Mouse (Mus musculus): Measurements from ENCODE around the gene Sim2. TPM values are rescaled to one million over a fixed set of nuclear protein-coding genes. Genes with fewer than 3 reads are reported as not detected.
A peak's percentile ranks its signal among the peaks of the same experiment; 100 is the strongest.

Sim2 gene
- polyA plus RNA-seq, 1 experiment from 2014 or later, result 1.1 TPM

DNA sequence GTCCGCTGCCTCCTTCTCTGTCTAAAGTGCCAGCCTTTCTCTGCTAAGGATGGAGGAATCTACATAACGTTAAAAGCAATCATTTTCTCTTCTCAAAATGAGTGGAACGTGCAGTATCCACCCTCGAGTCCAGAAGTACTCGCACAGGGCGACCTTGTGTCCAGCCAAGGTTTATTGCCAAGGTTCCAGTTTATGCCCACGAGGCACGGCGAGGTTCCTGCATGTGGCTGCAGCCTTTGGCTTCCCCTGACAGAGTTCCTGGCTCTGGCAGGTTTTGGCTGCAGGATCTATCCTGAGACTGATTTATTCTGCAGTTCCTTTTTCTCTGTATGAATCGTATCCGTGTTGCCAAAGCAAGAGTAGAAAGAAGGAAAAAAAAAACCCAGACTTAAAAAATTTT lies 78.3 kb downstream of the Sim2 start:
- no peak overlapping the region for H3K4me2 ChIP-seq
- no peaks in the 10 kb centered on the region for H3K36me3 ChIP-seq (replicated peaks)
- peaks cover 24% of the 10 kb centered on the region for H3K4me1 ChIP-seq
- H3K9ac ChIP-seq, result no peak overlapping the region
- 91% methylated on average over 11 of the region's 11 CpGs for WGBS
- peaks cover 56% of the 10 kb centered on the region for H3K27me3 ChIP-seq
- H3K27ac ChIP-seq, result no peak overlapping the region
- H3K4me3 ChIP-seq (replicated peaks), result no peak overlapping the region
- H3K9me3 ChIP-seq, result no peaks in the 10 kb centered on the region
- no peak for ATAC-seq (ENCODE audit: low FRiP score)

DNA sequence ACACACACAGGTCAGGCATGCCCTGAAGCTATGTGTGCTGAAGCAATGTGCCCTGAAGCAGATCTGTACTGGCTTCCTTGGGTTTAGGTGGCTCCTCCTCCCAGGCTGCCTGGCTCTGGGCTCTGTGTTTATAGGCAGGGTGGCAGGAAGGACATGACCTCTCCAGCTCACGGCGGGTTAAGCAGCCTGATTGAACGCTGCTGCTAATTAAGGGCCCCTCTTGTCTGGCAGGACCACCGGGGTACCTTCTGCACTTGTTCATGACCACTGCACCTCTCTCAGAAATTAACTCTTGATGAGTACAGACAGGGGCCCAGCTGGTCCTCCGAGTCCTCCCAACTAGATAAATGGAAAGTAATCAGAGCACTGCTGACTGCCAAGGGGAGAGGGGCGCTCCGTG lies 79.5 kb downstream of the Sim2 start:
- no peaks in the 10 kb centered on the region for H3K9me3 ChIP-seq
- H3K4me3 ChIP-seq (replicated peaks), result no peak overlapping the region
- peaks cover 24% of the 10 kb centered on the region for H3K4me1 ChIP-seq
- no peak overlapping the region for H3K9ac ChIP-seq
- no peak overlapping the region for H3K4me2 ChIP-seq
- 17% methylated on average over 7 of the region's 7 CpGs for WGBS
- peaks cover 67% of the 10 kb centered on the region for H3K27me3 ChIP-seq
- no peak overlapping the region for H3K27ac ChIP-seq
- ATAC-seq (ENCODE audit: low FRiP score), result peak; percentile 78
- H3K36me3 ChIP-seq (replicated peaks), result no peaks in the 10 kb centered on the region

DNA sequence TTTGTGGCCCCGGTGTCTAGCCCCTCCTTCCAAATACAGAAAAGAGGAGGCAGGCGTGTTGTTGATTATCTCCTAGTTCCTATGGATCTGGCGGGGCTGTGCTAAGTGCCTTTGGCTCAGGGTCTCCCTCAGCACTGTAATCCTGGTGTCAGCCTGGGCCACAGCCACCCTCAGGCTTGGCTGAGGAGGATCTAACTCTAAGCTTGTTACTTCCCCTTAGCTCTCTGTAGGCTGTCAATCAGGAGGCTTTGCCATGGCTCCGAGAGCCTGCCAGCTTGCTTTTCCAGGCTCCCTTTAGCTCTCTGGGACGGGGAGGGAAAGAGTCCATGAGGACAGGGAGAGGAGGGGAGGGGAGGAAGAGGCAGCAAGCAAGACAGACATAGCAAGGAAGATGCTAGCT lies 80.2 kb downstream of the Sim2 start:
- WGBS, result 41% methylated on average over 5 of the region's 5 CpGs
- H3K9ac ChIP-seq, result no peak overlapping the region
- H3K9me3 ChIP-seq, result no peaks in the 10 kb centered on the region
- H3K4me2 ChIP-seq, result no peak overlapping the region
- H3K36me3 ChIP-seq (replicated peaks), result no peaks in the 10 kb centered on the region
- H3K4me1 ChIP-seq, result peaks cover 26% of the 10 kb centered on the region
- H3K27ac ChIP-seq, result no peak overlapping the region
- ATAC-seq (ENCODE audit: low FRiP score), result no peak
- peaks cover 71% of the 10 kb centered on the region for H3K27me3 ChIP-seq
- H3K4me3 ChIP-seq (replicated peaks), result no peak overlapping the region

DNA sequence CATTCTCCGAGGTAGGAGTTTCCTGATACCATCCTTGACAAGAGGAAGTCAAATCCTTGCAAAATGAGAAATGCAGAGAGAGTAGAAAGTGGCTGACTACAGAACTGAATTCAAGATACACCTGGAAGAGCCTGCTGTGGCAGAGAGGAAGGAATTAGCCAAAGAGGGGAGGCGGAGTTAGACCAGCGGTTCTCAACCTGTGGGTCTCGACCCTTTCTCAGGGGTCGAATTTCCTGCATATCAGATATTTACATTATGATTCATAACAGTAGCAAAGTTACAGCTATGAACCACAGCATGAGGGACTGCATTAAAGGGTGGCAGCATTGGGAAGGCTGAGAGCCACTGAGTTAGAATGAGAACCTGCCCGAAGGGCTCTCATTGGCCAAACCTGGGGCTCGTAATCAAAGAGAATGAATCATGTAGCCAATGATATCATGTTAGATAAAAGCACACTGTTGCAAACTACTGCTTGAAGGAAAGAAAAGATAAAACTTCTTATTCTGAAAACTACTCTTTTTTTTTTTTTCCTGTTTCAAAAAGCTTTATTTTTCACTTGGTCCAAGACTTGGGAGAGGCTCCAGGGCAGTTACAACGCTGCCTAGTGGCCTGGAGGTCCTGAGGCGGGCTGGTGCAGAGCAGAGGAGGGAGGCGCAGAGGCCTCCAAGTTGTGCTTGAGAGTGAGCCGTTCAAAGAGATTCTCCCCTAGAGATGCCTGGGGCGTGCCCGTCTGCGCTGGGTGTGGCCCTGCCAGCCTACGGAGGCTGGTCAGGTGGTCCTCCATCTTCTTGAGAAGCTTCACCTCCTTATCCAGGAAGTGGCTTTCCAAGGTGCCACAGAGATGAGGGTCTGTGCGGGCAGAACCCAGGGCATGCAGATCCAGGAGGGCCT lies 84.2 kb downstream of the Sim2 start:
- Histone ChIP-seq H3K9me3 (no peaks in the 10 kb centered on the region), H3K36me3 (replicated peaks) (no peaks in the 10 kb centered on the region), H3K4me2 (no peak overlapping the region), H3K27me3 (peaks cover 81% of the 10 kb centered on the region), H3K27ac (no peak overlapping the region), H3K4me3 (replicated peaks) (no peak overlapping the region), H3K4me1 (peaks cover 25% of the 10 kb centered on the region), H3K9ac (no peak overlapping the region)
- ATAC-seq (ENCODE audit: low FRiP score), result no peak
- 90% methylated on average over 16 of the region's 16 CpGs for WGBS

DNA sequence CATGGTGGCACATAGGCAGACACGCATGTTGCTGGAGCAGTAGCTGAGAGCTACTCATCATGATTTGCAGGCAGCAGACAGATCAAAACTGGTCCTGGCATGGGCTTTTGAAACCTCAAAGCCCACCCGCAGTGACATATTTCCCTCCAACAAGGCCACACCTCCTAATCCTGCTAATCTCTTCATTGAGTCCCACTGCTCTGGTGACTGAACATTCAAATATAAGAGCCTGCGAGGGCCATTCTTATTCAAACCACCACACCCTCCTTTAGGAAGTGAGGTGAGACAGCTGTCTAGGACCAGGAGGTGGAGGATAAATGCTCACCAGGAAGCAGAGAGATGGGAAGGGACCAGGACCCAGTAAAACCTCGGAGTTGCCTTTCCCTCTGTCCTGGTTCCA lies 85.5 kb downstream of the Sim2 start:
- Histone ChIP-seq H3K9me3 (no peaks in the 10 kb centered on the region), H3K27ac (no peak overlapping the region), H3K9ac (no peak overlapping the region), H3K36me3 (replicated peaks) (no peaks in the 10 kb centered on the region), H3K4me3 (replicated peaks) (no peak overlapping the region), H3K27me3 (peaks cover 84% of the 10 kb centered on the region), H3K4me1 (peaks cover 12% of the 10 kb centered on the region), H3K4me2 (peak overlapping the region; percentile 13; the same call in 1 of the 2 replicates)
- 10% methylated on average over 4 of the region's 4 CpGs for WGBS
- peak; percentile 44 for ATAC-seq (ENCODE audit: low FRiP score)

DNA sequence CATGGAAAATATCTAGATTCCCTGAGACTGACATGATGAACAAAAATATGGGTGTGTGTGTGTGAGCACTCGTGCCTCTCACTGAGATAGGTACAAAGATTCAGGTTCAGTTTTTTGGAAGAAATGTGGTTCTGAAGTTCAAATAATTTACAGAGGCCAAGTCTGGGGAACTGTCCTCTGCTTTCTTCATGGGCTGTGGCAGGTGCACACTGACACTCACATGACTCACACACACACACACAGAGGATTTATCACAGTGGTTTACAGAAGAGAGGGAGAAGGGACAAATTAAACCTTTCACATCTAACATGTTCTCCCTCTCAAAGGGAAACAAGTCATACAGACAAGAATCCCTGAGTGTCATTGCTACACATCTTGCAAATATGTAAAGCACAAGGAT lies 88.6 kb downstream of the Sim2 start:
- Histone ChIP-seq H3K9me3 (no peaks in the 10 kb centered on the region), H3K4me2 (no peak overlapping the region), H3K4me1 (peaks cover 28% of the 10 kb centered on the region), H3K4me3 (replicated peaks) (no peak overlapping the region), H3K9ac (no peak overlapping the region), H3K36me3 (replicated peaks) (no peaks in the 10 kb centered on the region), H3K27me3 (peaks cover 90% of the 10 kb centered on the region), H3K27ac (no peak overlapping the region)
- no peak for ATAC-seq (ENCODE audit: low FRiP score)
- 81% methylated on average over 1 of the region's 1 CpGs for WGBS

- 86% methylated on average over 7 of the region's 7 CpGs for WGBS
Measured at GRCm38 (mm10) chr16:94175366-94175986, 90.7 kb downstream of the Sim2 start.

More at GRCm38 (mm10) chr16:94175366-94175986, 90.7 kb downstream of the Sim2 start:
- Histone ChIP-seq H3K27ac (no peak overlapping the region), H3K4me1 (peaks cover 42% of the 10 kb centered on the region), H3K36me3 (replicated peaks) (no peaks in the 10 kb centered on the region), H3K27me3 (peaks cover 81% of the 10 kb centered on the region), H3K4me2 (no peak overlapping the region), H3K4me3 (replicated peaks) (no peak overlapping the region), H3K9me3 (no peaks in the 10 kb centered on the region), H3K9ac (no peak overlapping the region)
- ATAC-seq (ENCODE audit: low FRiP score), result no peak

Small RNAs within 50 kb of the gene (microRNA-seq; reads per million reads assigned to microRNA genes)
- not detected for gene Gm23062

Other genes with a start within 250 kb of the Sim2 start
- 92.4 and 93.4 TPM in 2 replicates for gene Chaf1b, start 201.0 kb upstream of the Sim2 start, polyA plus RNA-seq (2016; fragmentation: Nextera tagmentation; extraction: Ambion mirVana)
- not detected in 2 replicates for gene Cldn14, start 76.1 kb upstream of the Sim2 start, polyA plus RNA-seq (2016; fragmentation: Nextera tagmentation; extraction: Ambion mirVana)
- gene Hlcs, start 228.6 kb downstream of the Sim2 start, polyA plus RNA-seq (2016; fragmentation: Nextera tagmentation; extraction: Ambion mirVana), result 13.1 and 13.6 TPM in 2 replicates
- gene Ripply3, start 243.5 kb downstream of the Sim2 start, polyA plus RNA-seq (2016; fragmentation: Nextera tagmentation; extraction: Ambion mirVana), result 3.3 and 4.2 TPM in 2 replicates